Mouse (Mus musculus): ENCODE measurements at regions not wholly inside any gene's neighbourhood (a gene's known extent, or its start where the extent isn't known, plus 50 kb on each side); places are given as distances from the start of the nearest gene placed in this dataset.

GRCm38 (mm10) chr12:26130811-26131210 is 284.2 kb downstream of the Rnf144a start:
- Histone ChIP-seq H3K27me3 (no peaks in the 10 kb centered on the region), H3K36me3 (no peaks in the 10 kb centered on the region), H3K4me3 (no peak overlapping the region), H3K9me3 (replicated peaks) (no peaks in the 10 kb centered on the region), H3K27ac (no peak overlapping the region), H3K4me2 (no peak overlapping the region), H3K9ac (no peak overlapping the region), H3K4me1 (replicated peaks) (no peaks in the 10 kb centered on the region)
- WGBS: 83% methylated on average over 8 of the region's 8 CpGs
- no peak for ATAC-seq (replicated peaks; ENCODE audit: insufficient number of reproducible peaks, insufficient read depth, low FRiP score, low read depth)

- H3K36me3 ChIP-seq: no peaks in the 10 kb centered on the region
- H3K9ac ChIP-seq: no peak overlapping the region
- WGBS: 69% methylated on average over 3 of the region's 3 CpGs
- H3K27ac ChIP-seq: no peak overlapping the region
- ATAC-seq (replicated peaks; ENCODE audit: insufficient number of reproducible peaks, insufficient read depth, low FRiP score, low read depth): no peak
- H3K27me3 ChIP-seq: no peaks in the 10 kb centered on the region
- H3K9me3 ChIP-seq (replicated peaks): no peaks in the 10 kb centered on the region
- H3K4me3 ChIP-seq: no peak overlapping the region
- H3K4me1 ChIP-seq (replicated peaks): no peaks in the 10 kb centered on the region
- no peak overlapping the region for H3K4me2 ChIP-seq
Observed at GRCm38 (mm10) chr12:26130011-26130410, 285.0 kb downstream of the Rnf144a start.

- 52% methylated on average over 4 of the region's 4 CpGs for WGBS
- Histone ChIP-seq H3K9me3 (replicated peaks) (no peaks in the 10 kb centered on the region), H3K4me1 (replicated peaks) (no peaks in the 10 kb centered on the region), H3K27ac (no peak overlapping the region), H3K4me2 (no peak overlapping the region), H3K36me3 (no peaks in the 10 kb centered on the region), H3K27me3 (no peaks in the 10 kb centered on the region), H3K9ac (no peak overlapping the region), H3K4me3 (no peak overlapping the region)
- no peak for ATAC-seq (replicated peaks; ENCODE audit: insufficient number of reproducible peaks, insufficient read depth, low FRiP score, low read depth)
Observed at GRCm38 (mm10) chr12:26129511-26129910, 285.5 kb downstream of the Rnf144a start.

GRCm38 (mm10) chr12:26128851-26129250 is 286.2 kb downstream of the Rnf144a start:
- Histone ChIP-seq H3K9me3 (replicated peaks) (no peaks in the 10 kb centered on the region), H3K4me1 (replicated peaks) (no peaks in the 10 kb centered on the region), H3K27ac (no peak overlapping the region), H3K4me3 (no peak overlapping the region), H3K27me3 (no peaks in the 10 kb centered on the region), H3K4me2 (no peak overlapping the region), H3K9ac (no peak overlapping the region), H3K36me3 (no peaks in the 10 kb centered on the region)
- no peak for ATAC-seq (replicated peaks; ENCODE audit: insufficient number of reproducible peaks, insufficient read depth, low FRiP score, low read depth)

GRCm38 (mm10) chr12:26126260-26126659 is 288.8 kb downstream of the Rnf144a start:
- WGBS: 75% methylated on average over 9 of the region's 9 CpGs
- no peak for ATAC-seq (replicated peaks; ENCODE audit: insufficient number of reproducible peaks, insufficient read depth, low FRiP score, low read depth)
- no peak overlapping the region for H3K27ac ChIP-seq

GRCm38 (mm10) chr12:26124211-26124610 is 290.8 kb downstream of the Rnf144a start:
- Histone ChIP-seq H3K27me3 (no peaks in the 10 kb centered on the region), H3K4me1 (replicated peaks) (no peaks in the 10 kb centered on the region), H3K9me3 (replicated peaks) (no peaks in the 10 kb centered on the region), H3K4me2 (no peak overlapping the region), H3K9ac (no peak overlapping the region), H3K36me3 (no peaks in the 10 kb centered on the region), H3K4me3 (no peak overlapping the region), H3K27ac (no peak overlapping the region)
- 84% methylated on average over 2 of the region's 2 CpGs for WGBS
- no peak for ATAC-seq (replicated peaks; ENCODE audit: insufficient number of reproducible peaks, insufficient read depth, low FRiP score, low read depth)

More at GRCm38 (mm10) chr12:26126260-26126659, 288.8 kb downstream of the Rnf144a start:
- no peaks in the 10 kb centered on the region for H3K27me3 ChIP-seq
- H3K4me3 ChIP-seq: no peak overlapping the region
- H3K4me2 ChIP-seq: no peak overlapping the region
- no peaks in the 10 kb centered on the region for H3K4me1 ChIP-seq (replicated peaks)
- H3K9ac ChIP-seq: no peak overlapping the region
- H3K9me3 ChIP-seq (replicated peaks): no peaks in the 10 kb centered on the region
- no peaks in the 10 kb centered on the region for H3K36me3 ChIP-seq

- WGBS: 58% methylated on average over 9 of the region's 9 CpGs
- no peaks in the 10 kb centered on the region for H3K36me3 ChIP-seq
- H3K27me3 ChIP-seq: no peaks in the 10 kb centered on the region
- H3K9me3 ChIP-seq (replicated peaks): no peaks in the 10 kb centered on the region
- ATAC-seq (replicated peaks; ENCODE audit: insufficient number of reproducible peaks, insufficient read depth, low FRiP score, low read depth): no peak
- H3K4me2 ChIP-seq: no peak overlapping the region
- H3K4me1 ChIP-seq (replicated peaks): peaks cover 5% of the 10 kb centered on the region
- no peak overlapping the region for H3K9ac ChIP-seq
- no peak overlapping the region for H3K4me3 ChIP-seq
- no peak overlapping the region for H3K27ac ChIP-seq
Observed at GRCm38 (mm10) chr12:26115339-26115912, 299.6 kb downstream of the Rnf144a start.

- H3K36me3 ChIP-seq: no peaks in the 10 kb centered on the region
- H3K9ac ChIP-seq: no peak overlapping the region
- H3K4me3 ChIP-seq: no peak overlapping the region
- H3K27ac ChIP-seq: no peak overlapping the region
- 62% methylated on average over 8 of the region's 8 CpGs for WGBS
- no peaks in the 10 kb centered on the region for H3K27me3 ChIP-seq
- H3K4me1 ChIP-seq (replicated peaks): peaks cover 5% of the 10 kb centered on the region
- no peak overlapping the region for H3K4me2 ChIP-seq
- 0 out of 2 replicates have a peak, but pooled peaks have one; percentile 27 for ATAC-seq (replicated peaks; ENCODE audit: insufficient number of reproducible peaks, insufficient read depth, low FRiP score, low read depth)
- H3K9me3 ChIP-seq (replicated peaks): no peaks in the 10 kb centered on the region
Observed at GRCm38 (mm10) chr12:26112166-26113019, 302.7 kb downstream of the Rnf144a start.

- Histone ChIP-seq H3K4me3 (no peak overlapping the region), H3K9me3 (replicated peaks) (no peaks in the 10 kb centered on the region), H3K27me3 (no peaks in the 10 kb centered on the region), H3K4me1 (replicated peaks) (peaks cover 5% of the 10 kb centered on the region), H3K27ac (no peak overlapping the region), H3K9ac (no peak overlapping the region), H3K36me3 (no peaks in the 10 kb centered on the region), H3K4me2 (no peak overlapping the region)
- ATAC-seq (replicated peaks; ENCODE audit: insufficient number of reproducible peaks, insufficient read depth, low FRiP score, low read depth): no peak
- WGBS: 81% methylated on average over 6 of the region's 6 CpGs
Observed at GRCm38 (mm10) chr12:26109866-26110265, 305.2 kb downstream of the Rnf144a start.

- no peaks in the 10 kb centered on the region for H3K4me1 ChIP-seq (replicated peaks)
- no peak overlapping the region for H3K4me2 ChIP-seq
- no peak overlapping the region for H3K27ac ChIP-seq
- H3K9me3 ChIP-seq (replicated peaks): no peaks in the 10 kb centered on the region
- H3K4me3 ChIP-seq: no peak overlapping the region
- ATAC-seq (replicated peaks; ENCODE audit: insufficient number of reproducible peaks, insufficient read depth, low FRiP score, low read depth): no peak
- no peaks in the 10 kb centered on the region for H3K36me3 ChIP-seq
- H3K9ac ChIP-seq: no peak overlapping the region
- H3K27me3 ChIP-seq: no peaks in the 10 kb centered on the region
- 78% methylated on average over 3 of the region's 3 CpGs for WGBS
Observed at GRCm38 (mm10) chr12:26104372-26104771, 310.7 kb downstream of the Rnf144a start.

GRCm38 (mm10) chr12:26102384-26102783 is 312.7 kb downstream of the Rnf144a start:
- no peaks in the 10 kb centered on the region for H3K36me3 ChIP-seq
- H3K9me3 ChIP-seq (replicated peaks): no peaks in the 10 kb centered on the region
- ATAC-seq (replicated peaks; ENCODE audit: insufficient number of reproducible peaks, insufficient read depth, low FRiP score, low read depth): no peak
- no peak overlapping the region for H3K27ac ChIP-seq
- WGBS: 79% methylated on average over 4 of the region's 4 CpGs
- H3K9ac ChIP-seq: no peak overlapping the region
- H3K4me3 ChIP-seq: no peak overlapping the region
- H3K27me3 ChIP-seq: no peaks in the 10 kb centered on the region
- no peak overlapping the region for H3K4me2 ChIP-seq
- no peaks in the 10 kb centered on the region for H3K4me1 ChIP-seq (replicated peaks)

- H3K4me1 ChIP-seq (replicated peaks): no peaks in the 10 kb centered on the region
- no peaks in the 10 kb centered on the region for H3K27me3 ChIP-seq
- H3K4me3 ChIP-seq: no peak overlapping the region
- 71% methylated on average over 2 of the region's 2 CpGs for WGBS
- H3K36me3 ChIP-seq: no peaks in the 10 kb centered on the region
- no peak overlapping the region for H3K4me2 ChIP-seq
- no peak overlapping the region for H3K9ac ChIP-seq
- no peak overlapping the region for H3K27ac ChIP-seq
- H3K9me3 ChIP-seq (replicated peaks): no peaks in the 10 kb centered on the region
- ATAC-seq (replicated peaks; ENCODE audit: insufficient number of reproducible peaks, insufficient read depth, low FRiP score, low read depth): no peak
Observed at GRCm38 (mm10) chr12:26100140-26100539, 314.9 kb downstream of the Rnf144a start.
